Mouse (Mus musculus): Measurements from ENCODE around the gene Cfap43. TPM values are rescaled to one million over a fixed set of nuclear protein-coding genes. Genes with fewer than 3 reads are reported as not detected.
A peak's percentile ranks its signal among the peaks of the same experiment; 100 is the strongest.

Gene Cfap43
- total RNA-seq, 2 experiments from 2014 or later = 0.30 to 0.66 TPM

DNA sequence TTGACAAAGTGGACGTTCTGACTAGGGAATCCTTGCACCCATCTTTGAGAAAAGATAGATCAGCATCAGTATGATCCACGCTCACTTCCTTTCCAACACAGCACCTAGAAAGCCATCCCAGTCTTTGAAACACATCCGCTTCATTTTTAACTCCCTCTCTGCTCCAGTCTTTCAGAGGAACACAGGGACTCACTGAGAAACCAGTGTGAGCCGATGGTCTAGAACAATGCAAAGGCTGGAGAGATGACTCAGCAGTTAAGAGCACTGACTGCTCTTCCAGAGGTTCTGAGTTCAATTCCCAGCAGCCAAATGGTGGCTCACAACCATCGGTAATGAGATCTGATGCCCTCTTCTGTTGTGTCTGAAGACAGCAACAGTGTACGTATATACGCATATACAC lies 83.3 kb downstream of the Cfap43 start:
- DNase-seq (ENCODE audit: extremely low spot score in 1 of 2, low spot score in 2 of 2) = no peak
- intact Hi-C loops (cut with DNase I) = no loop called here
- TF ChIP-seq CTCF (IDR thresholded peaks at IDR 0.05) = no peak
- H3K27ac ChIP-seq = no peak overlapping the region
- no peak overlapping the region for H3K4me3 ChIP-seq

DNA sequence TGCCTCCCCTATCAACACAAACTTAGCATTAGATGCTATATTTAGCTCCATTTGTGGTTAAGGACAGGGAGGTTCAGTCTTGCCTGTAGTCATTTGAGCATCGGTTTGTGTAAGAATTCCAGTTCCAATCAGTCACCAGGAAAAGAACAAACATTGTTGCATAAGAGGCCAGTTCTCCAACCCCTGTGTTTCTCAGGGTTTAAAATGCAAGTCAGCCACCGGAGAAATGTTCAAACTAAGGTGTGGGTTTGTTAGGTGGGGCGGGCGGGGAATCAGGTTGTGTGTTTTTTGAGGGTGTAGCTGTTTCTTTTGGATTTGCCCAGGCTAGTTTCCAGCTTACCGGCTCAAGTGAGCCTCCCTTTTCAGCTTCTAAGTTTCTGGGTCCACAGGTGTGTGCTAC lies 84.5 kb downstream of the Cfap43 start:
- no peak for TF ChIP-seq CTCF (IDR thresholded peaks at IDR 0.05)
- DNase-seq (ENCODE audit: extremely low spot score in 1 of 2, low spot score in 2 of 2) = no peak
- intact Hi-C loops (cut with DNase I) = no loop called here
- no peak overlapping the region for H3K4me3 ChIP-seq
- no peak overlapping the region for H3K27ac ChIP-seq

- Histone ChIP-seq H3K27ac (no peak overlapping the region), H3K4me3 (no peak overlapping the region)
- no peak for TF ChIP-seq CTCF (IDR thresholded peaks at IDR 0.05)
- intact Hi-C loops (cut with DNase I) = no loop called here
- no peak for DNase-seq (ENCODE audit: extremely low spot score in 1 of 2, low spot score in 2 of 2)
These were observed 86.8 kb downstream of the Cfap43 start for GRCm38 (mm10) chr19:47832316-47832715.

GRCm38 (mm10) chr19:47831111-47831510 lies 88.0 kb downstream of the Cfap43 start:
- intact Hi-C loops (cut with DNase I) = no loop called here
- no peak for TF ChIP-seq CTCF (IDR thresholded peaks at IDR 0.05)
- no peak for DNase-seq (ENCODE audit: extremely low spot score in 1 of 2, low spot score in 2 of 2)
- Histone ChIP-seq H3K4me3 (no peak overlapping the region), H3K27ac (no peak overlapping the region)

DNA sequence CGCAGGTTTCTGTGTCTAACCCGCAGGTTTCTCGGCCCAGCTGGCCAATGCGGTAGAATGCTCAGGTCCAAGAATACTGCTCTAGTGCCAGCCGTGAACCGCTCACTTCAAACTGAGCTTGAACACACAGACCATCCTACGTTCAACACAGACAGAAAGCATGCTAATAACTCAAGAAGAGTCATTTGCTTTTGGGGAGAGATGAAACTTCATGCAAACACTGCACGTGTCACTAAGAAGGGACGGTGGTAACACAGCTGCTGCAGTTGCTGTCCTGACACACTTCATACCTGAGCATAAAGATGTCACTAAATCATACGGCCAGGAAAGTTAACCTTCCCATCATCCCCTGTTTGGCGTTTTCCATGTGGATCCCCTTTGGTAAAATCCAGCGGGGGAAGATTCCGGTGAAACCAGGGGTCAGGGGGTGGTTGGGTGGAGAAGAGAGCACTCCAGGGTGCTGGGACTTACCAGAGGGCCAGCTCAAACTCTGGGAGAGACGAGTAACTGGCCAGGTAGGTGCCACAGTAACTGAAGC lies 89.1 kb downstream of the Cfap43 start:
- H3K4me3 ChIP-seq = no peak overlapping the region
- no peak for DNase-seq (ENCODE audit: extremely low spot score in 1 of 2, low spot score in 2 of 2)
- intact Hi-C loops (cut with DNase I) = no loop called here
- no peak overlapping the region for H3K27ac ChIP-seq
- TF ChIP-seq CTCF (IDR thresholded peaks at IDR 0.05) = no peak

DNA sequence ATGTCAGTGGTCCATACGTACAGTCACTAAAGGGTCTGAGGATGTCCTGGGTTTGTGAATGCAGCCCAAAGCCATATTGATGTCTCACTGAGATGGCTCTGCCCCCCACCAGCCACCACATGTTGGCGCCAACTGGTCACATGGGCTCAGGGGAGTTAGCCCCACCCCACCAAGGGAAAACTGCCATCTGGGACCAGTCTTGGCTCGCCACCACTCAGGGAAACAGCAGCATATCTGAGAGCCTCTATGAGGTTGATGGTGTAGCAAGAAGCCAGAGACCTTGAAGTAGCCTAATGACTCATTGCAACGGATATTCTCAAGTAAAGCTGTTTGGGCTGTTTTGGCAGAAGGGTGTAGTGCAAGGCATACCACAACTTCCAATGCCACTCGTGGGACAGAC lies 95.1 kb downstream of the Cfap43 start:
- H3K4me3 ChIP-seq = no peak overlapping the region
- DNase-seq (ENCODE audit: extremely low spot score in 1 of 2, low spot score in 2 of 2) = no peak
- TF ChIP-seq CTCF (IDR thresholded peaks at IDR 0.05) = no peak
- no peak overlapping the region for H3K27ac ChIP-seq
- intact Hi-C loops (cut with DNase I) = no loop called here

- Histone ChIP-seq H3K4me3 (no peak overlapping the region), H3K27ac (no peak overlapping the region)
- no peak; the same call in 1 of the 2 replicates for TF ChIP-seq CTCF (IDR thresholded peaks at IDR 0.05)
- DNase-seq (ENCODE audit: extremely low spot score in 1 of 2, low spot score in 2 of 2) = no peak
- intact Hi-C loops (cut with DNase I) = no loop called here
These were observed 96.8 kb downstream of the Cfap43 start for GRCm38 (mm10) chr19:47822143-47822796.

DNA sequence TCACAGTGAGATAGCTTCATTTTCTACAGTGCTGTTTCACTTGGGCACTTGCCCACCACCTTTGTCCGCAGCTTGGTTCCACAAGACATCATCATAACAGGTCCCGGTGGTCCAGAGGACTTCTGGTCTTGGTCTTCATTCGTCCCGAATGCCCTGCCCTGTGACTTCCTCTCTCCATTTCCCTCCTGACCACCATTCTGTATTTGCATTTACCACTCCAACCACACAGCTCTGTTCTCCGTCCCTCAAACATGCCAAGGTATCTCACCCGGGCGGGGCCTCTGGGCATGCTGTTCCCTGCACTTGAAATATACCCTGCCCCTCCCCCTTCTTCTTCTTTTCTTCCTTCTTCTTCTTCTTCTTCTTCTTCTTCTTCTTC lies 97.6 kb downstream of the Cfap43 start:
- no peak for DNase-seq (ENCODE audit: extremely low spot score in 1 of 2, low spot score in 2 of 2)
- H3K27ac ChIP-seq = no peak overlapping the region
- TF ChIP-seq CTCF (IDR thresholded peaks at IDR 0.05) = no peak
- intact Hi-C loops (cut with DNase I) = loop anchor here (1.0 to 2.0 kb wide), 3 partner anchors 162 to 465 kb away; no protein-coding TSS in a partner anchor
- H3K4me3 ChIP-seq = no peak overlapping the region

- peak; percentile 72 for TF ChIP-seq CTCF (IDR thresholded peaks at IDR 0.05)
- Histone ChIP-seq H3K27ac (no peak overlapping the region), H3K4me3 (no peak overlapping the region)
- DNase-seq (ENCODE audit: extremely low spot score in 1 of 2, low spot score in 2 of 2) = peak; percentile 74 to 79
- intact Hi-C loops (cut with DNase I) = loop anchor here (1.0 to 2.0 kb wide), 3 partner anchors 162 to 464 kb away; no protein-coding TSS in a partner anchor
These were observed 98.1 kb downstream of the Cfap43 start for GRCm38 (mm10) chr19:47820832-47821493.

DNA sequence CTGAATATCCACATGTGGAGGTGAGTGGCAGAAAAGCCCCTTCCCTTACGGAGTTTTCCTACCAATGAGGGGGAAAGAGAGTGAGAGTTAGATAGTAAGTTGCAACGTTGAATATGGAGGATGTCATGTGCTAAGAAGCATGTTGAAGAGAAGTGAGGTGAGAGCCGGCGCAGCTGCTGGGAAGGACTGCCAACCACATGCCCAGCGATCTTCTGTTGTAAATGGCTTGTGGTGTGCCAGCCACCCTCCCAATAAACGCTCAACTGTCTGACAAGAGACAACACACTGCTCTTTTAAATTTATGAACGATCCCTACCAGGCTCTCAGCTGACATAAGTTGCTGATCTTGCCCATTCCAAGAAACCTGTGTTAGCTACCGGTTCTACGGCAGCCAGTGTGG lies 101.4 kb downstream of the Cfap43 start:
- Histone ChIP-seq H3K4me3 (no peak overlapping the region), H3K27ac (no peak overlapping the region)
- no peak for DNase-seq (ENCODE audit: extremely low spot score in 1 of 2, low spot score in 2 of 2)
- intact Hi-C loops (cut with DNase I) = no loop called here
- no peak for TF ChIP-seq CTCF (IDR thresholded peaks at IDR 0.05)

GRCm38 (mm10) chr19:47814721-47815120 lies 104.4 kb downstream of the Cfap43 start:
- no peak for TF ChIP-seq CTCF (IDR thresholded peaks at IDR 0.05)
- H3K4me3 ChIP-seq = no peak overlapping the region
- H3K27ac ChIP-seq = no peak overlapping the region
- DNase-seq (ENCODE audit: extremely low spot score in 1 of 2, low spot score in 2 of 2) = no peak
- intact Hi-C loops (cut with DNase I) = no loop called here

DNA sequence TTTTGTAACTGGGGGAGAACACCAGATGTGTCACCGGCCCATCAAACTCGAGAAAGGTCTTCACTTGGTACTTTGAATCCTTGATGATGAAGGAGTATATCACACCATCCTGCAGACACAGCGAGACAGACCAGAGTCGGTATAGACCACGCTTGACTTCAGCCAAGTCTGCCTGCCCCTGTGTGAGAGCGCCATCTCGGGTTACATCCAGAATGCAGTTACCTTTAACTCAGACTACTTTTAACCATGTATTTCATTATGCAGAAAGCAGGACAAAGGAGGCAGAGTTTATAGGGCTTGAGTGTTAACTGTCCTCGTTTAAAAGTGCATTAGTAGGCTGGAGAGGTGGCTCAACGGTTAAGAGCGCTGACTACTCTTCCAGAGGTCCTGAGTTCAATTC lies 107.0 kb downstream of the Cfap43 start:
- H3K27ac ChIP-seq = no peak overlapping the region
- intact Hi-C loops (cut with DNase I) = no loop called here
- no peak for DNase-seq (ENCODE audit: extremely low spot score in 1 of 2, low spot score in 2 of 2)
- H3K4me3 ChIP-seq = no peak overlapping the region
- no peak for TF ChIP-seq CTCF (IDR thresholded peaks at IDR 0.05)
